Mouse (Mus musculus): Measurements from ENCODE around the gene Gprasp1. TPM values are rescaled to one million over a fixed set of nuclear protein-coding genes. Genes with fewer than 3 reads are reported as not detected.
"Not testable (repeated sequence)": the region's sequence is repeated elsewhere in the genome, so short reads cannot be mapped to it uniquely, and the experiment has no call there.

The Gprasp1 gene
- 10 to 100 TPM; 15.9 to 22.4 (median 18.0) TPM for total RNA-seq (2022)

GRCm38 (mm10) chrX:135742304-135743055, at the start of gene Gprasp1, which contains the start of gene Armcx5:
Gprasp1 (plus strand) TSS chrX:135742733.
Armcx5 (plus strand) TSS chrX:135742733.
- DNase-seq (ENCODE audit: low spot score in 2 of 2): peak; percentile 66 to 76

GRCm38 (mm10) chrX:135693633-135694032, 48.9 kb upstream of the Gprasp1 start, which contains the start of gene Tcp11x2:
Tcp11x2 (minus strand) TSS chrX:135693790.
- DNase-seq (ENCODE audit: low spot score in 2 of 2): no peak

- DNase-seq (ENCODE audit: low spot score in 2 of 2): no peak
These were observed 39.4 kb upstream of the Gprasp1 start for GRCm38 (mm10) chrX:135703111-135703510.

GRCm38 (mm10) chrX:135704349-135704748, 38.2 kb upstream of the Gprasp1 start:
- no peak for DNase-seq (ENCODE audit: low spot score in 2 of 2)

- no peak for DNase-seq (ENCODE audit: low spot score in 2 of 2)
These were observed 29.7 kb upstream of the Gprasp1 start for GRCm38 (mm10) chrX:135712845-135713244.

GRCm38 (mm10) chrX:135725161-135725560, 17.4 kb upstream of the Gprasp1 start, which contains the start of gene Tmsb15a:
Tmsb15a (minus strand) TSS chrX:135725261.
- no peak for DNase-seq (ENCODE audit: low spot score in 2 of 2)

- no peak for DNase-seq (ENCODE audit: low spot score in 2 of 2)
These were observed 3.6 kb upstream of the Gprasp1 start for GRCm38 (mm10) chrX:135738730-135739520.

- no peak for DNase-seq (ENCODE audit: low spot score in 2 of 2)
These were observed 473 bp downstream of the Gprasp1 start for GRCm38 (mm10) chrX:135743056-135743355.

GRCm38 (mm10) chrX:135745376-135745775, 2.8 kb downstream of the Gprasp1 start:
- not testable (repeated sequence) for DNase-seq (ENCODE audit: low spot score in 2 of 2)

- peak; percentile 41 to 49 for DNase-seq (ENCODE audit: low spot score in 2 of 2)
These were observed 10.3 kb downstream of the Gprasp1 start for GRCm38 (mm10) chrX:135752832-135753231.

- no peak for DNase-seq (ENCODE audit: low spot score in 2 of 2)
These were observed 19.2 kb downstream of the Gprasp1 start for GRCm38 (mm10) chrX:135761707-135762106.

GRCm38 (mm10) chrX:135768043-135768548, 25.6 kb downstream of the Gprasp1 start:
- DNase-seq (ENCODE audit: low spot score in 2 of 2): no peak

- no peak for DNase-seq (ENCODE audit: low spot score in 2 of 2)
These were observed 26.0 kb downstream of the Gprasp1 start for GRCm38 (mm10) chrX:135768565-135768964.

- DNase-seq (ENCODE audit: low spot score in 2 of 2): no peak
These were observed 49.0 kb downstream of the Gprasp1 start for GRCm38 (mm10) chrX:135791536-135791935.

- no peak for DNase-seq (ENCODE audit: low spot score in 2 of 2)
These were observed 49.8 kb downstream of the Gprasp1 start for GRCm38 (mm10) chrX:135792326-135792725.

- not testable (repeated sequence) for DNase-seq (ENCODE audit: low spot score in 2 of 2)
These were observed 53.2 kb downstream of the Gprasp1 start for GRCm38 (mm10) chrX:135795591-135796304.

GRCm38 (mm10) chrX:135796305-135797211, 54.0 kb downstream of the Gprasp1 start:
- DNase-seq (ENCODE audit: low spot score in 2 of 2): not testable (repeated sequence)

- DNase-seq (ENCODE audit: low spot score in 2 of 2): peak in 1 of 2 experiments; percentile 11
These were observed 54.7 kb downstream of the Gprasp1 start, which contains the start of gene Bhlhb9 for GRCm38 (mm10) chrX:135797212-135797644. Bhlhb9 (plus strand) TSS chrX:135797594.

GRCm38 (mm10) chrX:135804149-135804548, 61.6 kb downstream of the Gprasp1 start:
- no peak for DNase-seq (ENCODE audit: low spot score in 2 of 2)

- DNase-seq (ENCODE audit: low spot score in 2 of 2): no peak
These were observed 63.2 kb downstream of the Gprasp1 start for GRCm38 (mm10) chrX:135805780-135806179.
